Mouse (Mus musculus) cortical plate, adult 2 months (tissue): ENCODE results near the gene Pitpnc1.
A peak's percentile ranks its signal among the peaks of the same experiment; 100 is the strongest.

Source experiments
- CTCF ChIP-seq: fragments of 200-500 bp; IDR thresholded peaks from 2 replicates; pipeline ENCODE4 v1.5.1; 2011; ENCODE audit warnings: mild to moderate bottlenecking, control low read depth, low read length; ENCODE audit not compliant: insufficient read depth; ENCODE audit errors: extremely low read depth
- POLR2A ChIP-seq: fragments of 200-500 bp; IDR thresholded peaks from 2 replicates; pipeline ENCODE4 v1.6.1; 2011; ENCODE audit warnings: mild to moderate bottlenecking, low read length, control low read depth; ENCODE audit not compliant: insufficient read depth; ENCODE audit errors: extremely low read depth

DNA sequence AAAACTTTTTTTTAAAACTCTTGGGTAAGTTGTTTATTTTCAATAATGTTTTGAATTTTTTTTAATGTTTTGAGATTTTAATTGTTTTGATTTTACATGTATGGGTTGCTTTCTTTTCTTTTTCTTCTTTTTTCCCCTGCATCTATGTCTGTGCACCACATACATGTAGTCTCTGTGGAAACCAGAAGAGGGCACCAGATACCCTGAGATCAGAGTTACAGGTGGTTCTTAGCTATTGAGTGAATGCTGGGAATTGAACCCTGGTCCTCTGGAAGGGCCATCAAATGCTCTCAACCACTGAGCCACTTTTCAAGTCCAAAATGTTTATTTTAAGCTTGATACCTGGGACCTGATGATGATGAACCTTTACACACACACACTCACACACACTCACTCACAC lies 170.3 kb downstream of the Pitpnc1 start:
- no peak for TF ChIP-seq POLR2A
- 0 out of 2 replicates have a peak, but pooled peaks have one; percentile 4 for TF ChIP-seq CTCF
